Mouse (Mus musculus) monocyte, adult 59 days (primary cell): ENCODE data around the gene Cbll1. TPM values are rescaled to one million over a fixed set of nuclear protein-coding genes. Genes with fewer than 3 reads are reported as not detected.

Source experiments
- total RNA-seq, 2 experiments: library from RNA; stranded (reverse); gene quantifications; one replicate each; pipeline ENCODE4 v1.2.4; 2023

Gene Cbll1
- 10 to 100 TPM; 28.5 to 29.2 TPM for total RNA-seq

GRCm38 (mm10) chr12:31499314-31500131 is at the start of gene Cbll1:
Cbll1 (minus strand) TSS chr12:31499616.

Other genes with a start within 250 kb of the Cbll1 start
- gene Lamb1, start 234.4 kb downstream of the Cbll1 start, total RNA-seq: under 1 TPM; 0.12 to 0.18 TPM
- gene Dld, start 148.2 kb downstream of the Cbll1 start, total RNA-seq: 10 to 100 TPM; 43.7 to 48.2 TPM
- gene Slc26a3, start 108.7 kb downstream of the Cbll1 start, total RNA-seq: not detected
- gene Slc26a4, start 60.4 kb upstream of the Cbll1 start, total RNA-seq: not detected
- 10 to 100 TPM; 29.3 TPM for gene Bcap29, start 135.0 kb upstream of the Cbll1 start, total RNA-seq
- gene Dus4l, start 155.2 kb upstream of the Cbll1 start, total RNA-seq: 1 to 10 TPM; 1.9 to 5.2 TPM
- 10 to 100 TPM; 43.7 to 48.9 TPM for gene Cog5, start 155.3 kb upstream of the Cbll1 start, total RNA-seq
- not detected for gene Gpr22, start 214.3 kb upstream of the Cbll1 start, total RNA-seq